Mouse (Mus musculus) C2C12 (cell line): ENCODE measurements around the gene Cab39.

Experiments used
- CEBPB ChIP-seq: IDR thresholded peaks from one replicate; pipeline ENCODE4 v1.6.1; 2011; ENCODE audit warnings: low read depth, mild to moderate bottlenecking, control low read depth, moderate library complexity
- CTCF ChIP-seq: IDR thresholded peaks from one replicate; pipeline ENCODE4 v1.5.1; 2011; ENCODE audit not compliant: control insufficient read depth, insufficient read depth, insufficient read length
- MAX ChIP-seq: IDR thresholded peaks from one replicate; pipeline ENCODE4 v1.6.1; 2011; ENCODE audit warnings: mild to moderate bottlenecking, control low read depth
- MYOD1 ChIP-seq: IDR thresholded peaks from one replicate; pipeline ENCODE4 v1.6.1; 2011; ENCODE audit warnings: low read depth; ENCODE audit not compliant: control insufficient read depth, insufficient read length
- USF1 ChIP-seq: IDR thresholded peaks from one replicate; pipeline ENCODE4 v1.6.1; 2011; ENCODE audit warnings: low read depth, mild to moderate bottlenecking, control low read depth, moderate library complexity

- TF ChIP-seq CTCF (no peak), USF1 (no peak), CEBPB (no peak), MYOD1 (no peak), MAX (no peak)
Measured at GRCm38 (mm10) chr1:85764291-85764690, 28.9 kb upstream of the Cab39 start.
